Mouse (Mus musculus) erythroblast, embryonic 14.5 days (primary cell): ENCODE results near the gene Gatd1.

Source experiments
- GATA1 ChIP-seq: IDR thresholded peaks from 2 replicates; pipeline ENCODE4 v1.6.1; 2012; ENCODE audit warnings: low read length, inconsistent platforms, mixed read lengths
- TAL1 ChIP-seq: IDR thresholded peaks from 3 replicates; pipeline ENCODE4 v1.6.1; 2012; ENCODE audit warnings: low read length, inconsistent platforms, mixed read lengths

GRCm38 (mm10) chr7:141363752-141364125 is 50.2 kb downstream of the Gatd1 start:
- TF ChIP-seq GATA1 (no peak), TAL1 (no peak)
